Mouse (Mus musculus): ENCODE measurements around the gene Dot1l.

GRCm38 (mm10) chr10:80808985-80809632 is 54.1 kb downstream of the Dot1l start:
- TF ChIP-seq POLR2A (IDR thresholded peaks at IDR 0.05; ENCODE audit: low read depth, low read length) (no peak), CTCF (IDR thresholded peaks at IDR 0.05; ENCODE audit: extremely low read depth, insufficient read depth, insufficient read length, insufficient replicate concordance) (no peak)

All from spleen, adult 2 months (tissue).